Mouse (Mus musculus) intestine, embryonic 14.5 days (tissue): Measurements from ENCODE around the gene Stx17. TPM values are rescaled to one million over a fixed set of nuclear protein-coding genes. Genes with fewer than 3 reads are reported as not detected.

Source experiments
- ATAC-seq: fragments of 200-750 bp; cut with Nextera tagmentation; replicated peaks from 2 replicates; pipeline ENCODE4 v1.8.0; 2017; ENCODE audit warnings: low read depth, moderate number of reproducible peaks, moderate TSS enrichment, moderate library complexity; ENCODE audit not compliant: low FRiP score, low TSS enrichment
- DNase-seq: peaks from one replicate; pipeline ENCODE4 v3.0.0-alpha.2; 2018; ENCODE audit warnings: low spot score
- H3K27ac ChIP-seq: fragments of 300-500 bp; sonication (generic); 2 replicates; pipeline ENCODE4 v1.5.1; 2014; ENCODE audit warnings: low read depth, mild to moderate bottlenecking, control low read depth
- H3K27me3 ChIP-seq: fragments of 300-500 bp; sonication (generic); replicated peaks from 2 replicates; pipeline ENCODE4 v1.6.1; 2014; ENCODE audit warnings: low read length, control low read depth; ENCODE audit not compliant: control insufficient read depth, insufficient read depth
- H3K36me3 ChIP-seq: fragments of 300-500 bp; sonication (generic); 2 replicates; pipeline ENCODE4 v1.6.1; 2014; ENCODE audit warnings: low read length, control low read depth; ENCODE audit not compliant: control insufficient read depth, insufficient read depth
- H3K4me1 ChIP-seq: fragments of 300-500 bp; sonication (generic); replicated peaks from 2 replicates; pipeline ENCODE4 v1.6.1; 2014; ENCODE audit warnings: low read length, control low read depth, mixed read lengths; ENCODE audit not compliant: control insufficient read depth, insufficient read depth
- H3K4me2 ChIP-seq: fragments of 300-500 bp; sonication (generic); 2 replicates; pipeline ENCODE4 v1.6.1; 2014; ENCODE audit warnings: low read length
- H3K4me3 ChIP-seq: fragments of 300-500 bp; sonication (generic); 2 replicates; pipeline ENCODE4 v1.5.1; 2014; ENCODE audit warnings: low read depth, low read length, control low read depth, mixed read lengths
- H3K9ac ChIP-seq: fragments of 300-500 bp; sonication (generic); 2 replicates; pipeline ENCODE4 v1.6.1; 2014; ENCODE audit warnings: mild to moderate bottlenecking, low read length
- H3K9me3 ChIP-seq: fragments of 300-500 bp; sonication (generic); 2 replicates; pipeline ENCODE4 v1.6.1; 2016; ENCODE audit warnings: low read length, control low read depth; ENCODE audit not compliant: control insufficient read depth
- WGBS: fragments of 180-500 bp; shearing (Covaris S2); extraction: QIAGEN DNeasy Blood & Tissue Kit; methylation state at CpG from one replicate; pipeline ENCODE4 v1.1.7; 2014; 5-methylcytosine and 5-hydroxymethylcytosine counted together
- polyA plus RNA-seq: library from polyadenylated mRNA; unstranded; fragments of >200 nt; fragmentation: Nextera tagmentation; extraction: Ambion mirVana; gene quantifications from 2 replicates; pipeline ENCODE4 v1.2.1, GENCODE M21; 2014

The Stx17 gene
- polyA plus RNA-seq, 1 experiment from 2014 or later, result 26.8 TPM

DNA sequence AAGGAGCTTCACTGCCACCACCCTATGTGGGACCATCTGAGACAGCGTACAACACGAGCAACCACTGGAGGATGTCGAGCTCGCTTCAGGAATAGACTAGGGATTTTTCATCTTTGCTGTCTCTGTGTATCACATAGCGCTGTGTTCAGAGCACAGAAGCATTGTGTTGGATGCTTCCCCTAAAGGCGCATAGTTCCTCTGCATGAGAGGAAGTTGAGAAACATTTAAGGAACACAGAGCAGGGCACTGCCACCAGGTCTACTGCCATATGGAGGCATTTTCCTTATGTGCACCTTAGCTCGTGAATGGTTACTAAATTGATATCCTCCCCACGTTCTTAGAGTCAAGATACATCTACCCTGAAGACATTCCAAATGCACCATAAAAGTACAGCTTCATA is 24.5 kb upstream of the Stx17 start:
- Histone ChIP-seq H3K27me3 (no peaks in the 10 kb centered on the region), H3K4me3 (no peak overlapping the region), H3K4me1 (no peaks in the 10 kb centered on the region), H3K27ac (no peak overlapping the region), H3K4me2 (no peak overlapping the region), H3K9ac (no peak overlapping the region), H3K9me3 (no peaks in the 10 kb centered on the region), H3K36me3 (no peaks in the 10 kb centered on the region)
- DNase-seq (no peak), ATAC-seq (no peak)
- 81% methylated on average over 8 of the region's 8 CpGs for WGBS

DNA sequence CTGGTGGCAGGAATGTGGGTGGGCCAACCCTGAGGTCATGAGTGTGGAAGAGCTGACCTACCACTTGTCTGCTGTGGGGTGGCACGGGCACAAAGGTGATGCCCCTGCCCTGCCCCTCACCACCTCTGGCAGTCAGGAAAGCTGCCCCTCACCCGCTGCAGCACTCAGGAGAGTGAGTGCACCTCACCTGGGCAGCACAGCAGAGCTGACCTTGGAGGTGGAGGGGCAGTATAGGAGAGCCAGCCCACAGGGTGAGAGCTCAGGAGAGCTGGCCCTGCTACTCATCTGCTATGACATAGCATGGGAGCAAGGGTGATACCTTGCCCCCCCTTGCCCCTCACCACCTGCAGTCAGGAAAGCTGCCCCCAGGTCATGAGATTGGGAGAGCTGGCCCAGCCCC is 22.7 kb upstream of the Stx17 start:
- Histone ChIP-seq H3K27me3 (no peaks in the 10 kb centered on the region), H3K4me1 (no peaks in the 10 kb centered on the region), H3K9ac (no peak overlapping the region), H3K4me3 (no peak overlapping the region), H3K27ac (no peak overlapping the region), H3K4me2 (no peak overlapping the region), H3K36me3 (no peaks in the 10 kb centered on the region), H3K9me3 (no peaks in the 10 kb centered on the region)
- no peak for ATAC-seq
- 66% methylated on average over 2 of the region's 2 CpGs for WGBS
- DNase-seq, result no peak

DNA sequence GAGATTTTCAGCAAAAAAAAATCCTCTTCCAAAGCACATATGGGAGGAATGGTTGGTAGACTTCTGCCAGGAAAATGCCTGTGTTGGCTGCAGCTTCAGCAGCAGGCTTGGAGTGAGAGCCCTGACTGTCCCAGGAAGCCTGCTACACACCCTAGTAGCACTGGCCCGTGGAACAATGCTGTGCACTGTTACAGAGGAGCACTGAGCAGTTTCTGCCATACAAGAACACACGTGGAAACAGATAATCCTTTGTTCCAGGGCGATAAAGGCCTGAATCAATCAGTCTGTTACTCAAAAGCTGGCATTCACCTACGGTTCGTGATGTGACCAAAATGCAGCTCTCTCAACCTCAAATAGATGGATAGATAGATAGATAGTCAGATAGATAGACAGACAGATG is 19.3 kb upstream of the Stx17 start:
- WGBS, result 76% methylated on average over 5 of the region's 5 CpGs
- no peak overlapping the region for H3K4me2 ChIP-seq
- H3K9me3 ChIP-seq, result no peaks in the 10 kb centered on the region
- no peak for DNase-seq
- no peaks in the 10 kb centered on the region for H3K36me3 ChIP-seq
- no peak overlapping the region for H3K4me3 ChIP-seq
- no peak for ATAC-seq
- H3K9ac ChIP-seq, result no peak overlapping the region
- no peaks in the 10 kb centered on the region for H3K4me1 ChIP-seq
- H3K27me3 ChIP-seq, result no peaks in the 10 kb centered on the region
- no peak overlapping the region for H3K27ac ChIP-seq

DNA sequence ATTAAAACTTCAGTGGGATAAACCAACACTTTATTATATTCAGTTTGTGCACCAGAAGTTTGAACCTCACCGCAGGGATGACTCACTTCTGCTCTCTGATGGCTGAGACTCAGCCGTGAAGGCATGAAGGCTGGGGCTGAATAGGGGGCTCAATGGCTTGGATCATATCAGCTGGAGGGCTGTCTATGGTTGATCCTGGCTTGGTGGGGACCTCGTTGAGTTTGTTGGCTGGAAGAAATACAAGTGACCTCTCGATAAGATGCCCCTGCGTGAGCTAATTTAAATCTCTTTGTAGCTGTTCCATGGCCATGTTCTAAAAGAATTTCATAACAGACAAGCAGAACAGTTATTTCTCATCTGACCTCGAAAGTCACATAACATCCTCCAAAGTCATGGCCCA is 17.6 kb upstream of the Stx17 start:
- no peak overlapping the region for H3K4me2 ChIP-seq
- H3K27ac ChIP-seq, result no peak overlapping the region
- H3K4me3 ChIP-seq, result no peak overlapping the region
- H3K4me1 ChIP-seq, result no peaks in the 10 kb centered on the region
- WGBS, result 88% methylated on average over 6 of the region's 6 CpGs
- DNase-seq, result no peak
- H3K36me3 ChIP-seq, result no peaks in the 10 kb centered on the region
- ATAC-seq, result no peak
- no peaks in the 10 kb centered on the region for H3K9me3 ChIP-seq
- no peaks in the 10 kb centered on the region for H3K27me3 ChIP-seq
- no peak overlapping the region for H3K9ac ChIP-seq

DNA sequence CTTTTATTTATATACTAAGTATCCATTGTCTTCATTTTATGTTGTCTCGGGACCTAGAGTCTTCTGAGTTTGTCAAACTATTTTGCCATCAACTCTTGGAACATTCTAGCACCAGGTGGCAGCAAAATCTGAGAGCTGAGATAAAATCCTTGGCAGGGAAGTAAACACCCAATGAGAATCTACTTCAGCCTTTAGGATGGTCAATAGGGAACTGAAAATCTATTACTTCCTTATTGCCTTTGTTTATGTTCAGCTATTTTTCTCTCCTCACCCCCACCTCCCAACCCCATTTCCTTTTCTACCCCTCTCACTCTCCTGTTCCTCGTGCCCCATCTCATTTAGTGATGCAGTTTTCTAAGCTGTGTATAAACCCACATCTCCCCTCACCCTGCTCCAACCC is 16.1 kb upstream of the Stx17 start:
- ATAC-seq (no peak), DNase-seq (no peak)
- Histone ChIP-seq H3K27ac (no peak overlapping the region), H3K27me3 (no peaks in the 10 kb centered on the region), H3K9ac (no peak overlapping the region), H3K9me3 (no peaks in the 10 kb centered on the region), H3K4me2 (no peak overlapping the region), H3K4me1 (no peaks in the 10 kb centered on the region), H3K36me3 (no peaks in the 10 kb centered on the region), H3K4me3 (no peak overlapping the region)
- WGBS, result 62% methylated on average over 2 of the region's 2 CpGs

DNA sequence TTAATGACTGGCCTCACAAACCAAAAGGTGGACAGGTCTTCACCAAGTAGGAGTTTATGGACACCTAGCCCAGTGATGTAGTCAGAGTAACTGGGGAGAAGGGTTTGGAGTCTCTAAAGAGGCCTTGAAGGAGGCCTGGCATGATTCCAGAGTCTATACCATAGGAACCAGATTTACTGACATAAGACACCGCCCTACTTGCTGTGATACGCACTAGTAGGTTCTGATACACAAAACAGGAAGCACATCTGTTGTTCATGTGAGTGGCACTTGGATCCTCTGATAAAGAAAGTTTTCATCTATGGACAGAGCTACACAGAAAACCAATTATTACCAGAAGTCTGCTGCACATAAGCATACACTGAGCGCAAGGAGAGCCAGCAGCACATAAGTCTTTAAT is 14.4 kb upstream of the Stx17 start:
- DNase-seq, result no peak

DNA sequence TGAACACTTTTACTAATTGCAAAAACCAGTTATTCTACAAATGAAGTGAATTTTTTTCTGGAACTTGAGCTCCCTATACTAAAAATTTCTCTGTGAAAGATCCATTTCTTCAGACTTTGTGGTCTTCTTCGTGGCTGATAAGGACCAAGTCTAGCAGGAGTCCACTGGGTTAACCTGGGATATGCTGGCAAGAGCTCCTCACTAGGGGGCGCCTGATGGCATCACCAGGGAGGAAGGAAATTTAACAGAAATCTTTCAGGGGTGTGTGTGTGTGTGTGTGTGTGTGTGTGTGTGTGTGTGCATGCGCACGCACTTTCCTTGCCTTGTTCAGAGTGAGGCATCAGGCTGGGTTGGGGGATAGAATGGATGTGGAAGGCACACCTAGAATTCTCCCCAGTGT is 8.5 kb upstream of the Stx17 start:
- H3K9me3 ChIP-seq, result no peaks in the 10 kb centered on the region
- no peaks in the 10 kb centered on the region for H3K36me3 ChIP-seq
- H3K4me1 ChIP-seq, result no peaks in the 10 kb centered on the region
- no peak for ATAC-seq
- WGBS, result 57% methylated on average over 4 of the region's 4 CpGs
- H3K4me3 ChIP-seq, result no peak overlapping the region
- no peaks in the 10 kb centered on the region for H3K27me3 ChIP-seq
- no peak overlapping the region for H3K27ac ChIP-seq
- no peak for DNase-seq
- no peak overlapping the region for H3K4me2 ChIP-seq
- H3K9ac ChIP-seq, result no peak overlapping the region

More for the DNA sequence above, 14.4 kb upstream of the Stx17 start:
- 84% methylated on average over 3 of the region's 3 CpGs for WGBS
- Histone ChIP-seq H3K27ac (no peak overlapping the region), H3K4me2 (no peak overlapping the region), H3K9me3 (no peaks in the 10 kb centered on the region), H3K9ac (no peak overlapping the region), H3K36me3 (no peaks in the 10 kb centered on the region), H3K4me1 (no peaks in the 10 kb centered on the region), H3K4me3 (no peak overlapping the region), H3K27me3 (no peaks in the 10 kb centered on the region)
- no peak for ATAC-seq

DNA sequence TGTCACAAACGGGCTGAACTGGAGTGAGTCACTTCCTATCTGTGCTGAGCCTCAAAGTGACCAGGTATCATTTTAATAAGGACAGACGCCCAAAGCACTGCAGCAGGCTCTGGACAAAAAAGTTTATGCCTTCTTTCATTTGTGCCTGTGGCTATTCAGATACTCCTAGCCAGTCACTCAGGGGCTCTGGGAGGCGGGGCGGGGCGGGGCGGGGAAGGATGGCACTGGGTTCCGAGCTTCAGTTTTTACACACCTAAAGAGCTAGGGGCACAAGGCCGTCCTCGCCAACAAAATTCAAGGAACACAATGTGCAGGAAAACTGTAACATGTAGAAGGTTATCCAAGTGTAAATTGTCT is 321 bp upstream of the Stx17 start:
- ATAC-seq (peak; percentile 83), DNase-seq (no peak)
- peak overlapping the region; percentile 74 for H3K4me2 ChIP-seq
- 6% methylated on average over 9 of the region's 9 CpGs for WGBS
- no peaks in the 10 kb centered on the region for H3K27me3 ChIP-seq
- no peaks in the 10 kb centered on the region for H3K9me3 ChIP-seq
- no peaks in the 10 kb centered on the region for H3K36me3 ChIP-seq
- no peaks in the 10 kb centered on the region; the same call in 1 of the 2 replicates for H3K4me1 ChIP-seq
- H3K27ac ChIP-seq, result no peak overlapping the region
- H3K9ac ChIP-seq, result no peak overlapping the region
- peak overlapping the region; percentile 69 for H3K4me3 ChIP-seq

DNA sequence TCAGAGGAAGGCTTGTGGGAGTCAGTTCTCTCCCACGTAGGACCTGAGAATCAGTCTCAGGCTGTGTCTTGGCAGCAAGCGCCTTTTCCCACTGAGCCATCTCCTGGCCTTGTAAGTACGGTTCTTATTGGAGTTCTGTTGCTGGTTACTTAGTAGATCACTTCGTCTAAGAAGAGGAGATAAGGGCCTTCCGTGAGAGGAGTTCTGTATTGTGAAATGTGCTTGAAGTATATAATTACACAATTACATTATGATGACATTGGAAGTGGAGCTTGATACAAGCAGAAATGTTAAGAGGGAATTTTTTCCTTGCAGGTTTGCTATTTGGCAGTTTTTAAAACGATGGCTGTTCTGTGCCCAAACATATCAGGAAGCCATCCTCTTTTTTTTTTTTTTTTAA is 5.6 kb downstream of the Stx17 start:
- Histone ChIP-seq H3K9ac (no peak overlapping the region), H3K36me3 (peaks cover 13% of the 10 kb centered on the region), H3K27ac (no peak overlapping the region), H3K27me3 (no peaks in the 10 kb centered on the region), H3K9me3 (no peaks in the 10 kb centered on the region), H3K4me3 (no peak overlapping the region), H3K4me1 (no peaks in the 10 kb centered on the region; the same call in 1 of the 2 replicates), H3K4me2 (no peak overlapping the region)
- ATAC-seq (no peak), DNase-seq (no peak)
- WGBS, result 88% methylated on average over 6 of the region's 6 CpGs
